Mouse (Mus musculus): ENCODE measurements around the gene Smtnl2. TPM values are rescaled to one million over a fixed set of nuclear protein-coding genes. Genes with fewer than 3 reads are reported as not detected.
"Not testable (repeated sequence)": the region's sequence is repeated elsewhere in the genome, so short reads cannot be mapped to it uniquely, and the experiment has no call there.

The Smtnl2 gene
- total and polyA plus RNA-seq, 2 experiments from 2014 or later = 9.7 to 10.2 TPM

DNA sequence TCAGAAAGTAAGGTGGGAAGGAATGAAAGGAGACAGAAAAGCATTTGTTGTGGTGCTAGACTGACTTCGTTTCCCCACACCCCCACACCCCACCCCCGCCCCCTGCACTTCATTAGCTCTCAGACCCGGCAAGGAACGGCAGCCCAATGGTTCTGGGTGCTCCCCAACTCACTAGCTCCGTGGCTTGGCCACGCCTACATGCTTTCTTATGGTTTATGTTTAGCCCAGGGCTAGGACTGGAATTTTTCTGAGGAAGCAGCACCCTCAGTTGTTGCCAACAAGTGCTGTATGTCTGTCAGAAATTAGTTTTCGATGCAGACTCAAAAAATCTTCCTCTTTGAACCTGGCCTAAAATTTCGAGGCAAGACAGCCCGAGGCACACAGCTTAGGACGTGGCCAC lies 63.0 kb downstream of the Smtnl2 start:
- no peak for ATAC-seq

DNA sequence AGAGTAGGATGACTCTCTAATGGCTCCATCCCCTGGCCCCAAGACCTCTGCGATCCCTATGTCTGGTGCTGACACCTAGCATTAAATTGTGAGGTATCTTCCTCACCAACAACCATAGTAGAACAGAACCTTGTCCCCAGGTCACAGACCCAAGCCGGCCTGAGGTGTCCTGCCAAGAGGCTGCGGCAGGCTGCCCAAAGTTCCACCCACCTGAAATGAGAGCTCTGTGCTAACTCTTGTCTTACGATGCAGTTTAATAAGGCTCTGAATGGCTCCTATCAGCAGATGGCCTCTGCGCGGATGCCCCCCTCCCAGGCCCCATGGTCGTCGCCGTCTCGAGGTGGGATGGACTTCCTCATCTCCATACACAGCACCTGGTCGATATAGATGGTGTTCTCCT lies 67.0 kb downstream of the Smtnl2 start:
- H3K9ac ChIP-seq = no peak overlapping the region
- no peaks in the 10 kb centered on the region for H3K36me3 ChIP-seq (ENCODE audit: insufficient read depth)
- no peaks in the 10 kb centered on the region for H3K9me3 ChIP-seq (ENCODE audit: low read length)
- H3K27ac ChIP-seq (ENCODE audit: low read depth, low read length) = no peak overlapping the region
- no peak for TF ChIP-seq CTCF (IDR thresholded peaks at IDR 0.05; ENCODE audit: low read depth)
- no peak overlapping the region for H3K4me3 ChIP-seq (ENCODE audit: low read depth, low read length)
- ATAC-seq = no peak
- H3K4me2 ChIP-seq (ENCODE audit: low read depth) = no peak overlapping the region
- no peaks in the 10 kb centered on the region for H3K27me3 ChIP-seq (ENCODE audit: insufficient read depth, low read length)
- no peaks in the 10 kb centered on the region for H3K4me1 ChIP-seq (ENCODE audit: insufficient read depth)
- 89% methylated on average over 11 of the region's 11 CpGs for WGBS
- no peak for DNase-seq

More for the DNA sequence above, 63.0 kb downstream of the Smtnl2 start:
- Histone ChIP-seq H3K36me3 (ENCODE audit: insufficient read depth) (no peaks in the 10 kb centered on the region), H3K4me2 (ENCODE audit: low read depth) (no peak overlapping the region), H3K9me3 (ENCODE audit: low read length) (no peaks in the 10 kb centered on the region), H3K4me1 (ENCODE audit: insufficient read depth) (no peaks in the 10 kb centered on the region), H3K27ac (ENCODE audit: low read depth, low read length) (no peak overlapping the region), H3K9ac (no peak overlapping the region), H3K4me3 (ENCODE audit: low read depth, low read length) (no peak overlapping the region), H3K27me3 (ENCODE audit: insufficient read depth, low read length) (no peaks in the 10 kb centered on the region)
- DNase-seq = no peak
- no peak for TF ChIP-seq CTCF (IDR thresholded peaks at IDR 0.05; ENCODE audit: low read depth)
- WGBS = 57% methylated on average over 10 of the region's 10 CpGs

DNA sequence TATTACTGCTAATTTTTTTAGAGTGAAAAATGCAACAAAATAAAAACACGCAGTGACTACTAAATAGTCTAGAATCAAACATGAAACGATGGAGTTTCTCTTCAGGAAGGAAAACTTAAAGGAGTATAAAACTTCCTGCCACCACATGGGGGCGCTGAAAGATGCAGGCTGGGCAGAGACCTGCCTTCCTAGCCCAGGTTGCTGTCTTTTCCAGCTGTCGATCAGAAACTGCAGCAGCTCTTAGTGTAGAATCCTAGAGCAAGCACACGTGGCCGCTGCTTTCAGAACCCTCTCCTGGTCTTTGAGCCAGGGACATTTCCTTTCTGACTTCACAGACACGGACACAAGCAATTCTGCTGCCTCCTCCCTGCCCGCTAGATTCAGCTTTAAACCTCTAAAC lies 67.6 kb downstream of the Smtnl2 start:
- Histone ChIP-seq H3K9ac (no peak overlapping the region), H3K27me3 (ENCODE audit: insufficient read depth, low read length) (no peaks in the 10 kb centered on the region), H3K4me1 (ENCODE audit: insufficient read depth) (no peaks in the 10 kb centered on the region), H3K4me3 (ENCODE audit: low read depth, low read length) (no peak overlapping the region), H3K4me2 (ENCODE audit: low read depth) (no peak overlapping the region), H3K27ac (ENCODE audit: low read depth, low read length) (no peak overlapping the region), H3K9me3 (ENCODE audit: low read length) (no peaks in the 10 kb centered on the region), H3K36me3 (ENCODE audit: insufficient read depth) (no peaks in the 10 kb centered on the region)
- 28% methylated on average over 8 of the region's 8 CpGs for WGBS
- peak; percentile 38; the same call in 1 of the 2 replicates for ATAC-seq
- peak; percentile 66 for DNase-seq
- peak; percentile 65 for TF ChIP-seq CTCF (IDR thresholded peaks at IDR 0.05; ENCODE audit: low read depth)

DNA sequence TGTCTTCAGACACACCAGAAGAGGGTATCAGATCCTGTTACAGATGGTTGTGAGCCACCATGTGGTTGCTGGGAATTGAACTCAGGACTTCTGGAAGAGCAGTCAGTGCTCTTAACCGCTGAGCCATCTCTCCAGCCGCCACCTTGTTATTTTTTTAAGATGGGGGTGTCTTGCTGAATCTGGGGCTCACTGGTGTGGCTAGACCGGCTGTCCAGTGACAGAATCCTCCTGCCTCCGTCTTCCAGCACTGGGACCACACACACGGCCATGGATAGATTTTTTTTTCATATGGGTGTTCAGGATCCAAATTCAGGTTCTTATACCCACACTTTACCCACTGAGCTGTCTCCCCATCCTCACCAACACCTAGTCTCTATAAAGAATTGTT lies 68.3 kb downstream of the Smtnl2 start:
- H3K9ac ChIP-seq, DNase-seq: not testable (repeated sequence)

DNA sequence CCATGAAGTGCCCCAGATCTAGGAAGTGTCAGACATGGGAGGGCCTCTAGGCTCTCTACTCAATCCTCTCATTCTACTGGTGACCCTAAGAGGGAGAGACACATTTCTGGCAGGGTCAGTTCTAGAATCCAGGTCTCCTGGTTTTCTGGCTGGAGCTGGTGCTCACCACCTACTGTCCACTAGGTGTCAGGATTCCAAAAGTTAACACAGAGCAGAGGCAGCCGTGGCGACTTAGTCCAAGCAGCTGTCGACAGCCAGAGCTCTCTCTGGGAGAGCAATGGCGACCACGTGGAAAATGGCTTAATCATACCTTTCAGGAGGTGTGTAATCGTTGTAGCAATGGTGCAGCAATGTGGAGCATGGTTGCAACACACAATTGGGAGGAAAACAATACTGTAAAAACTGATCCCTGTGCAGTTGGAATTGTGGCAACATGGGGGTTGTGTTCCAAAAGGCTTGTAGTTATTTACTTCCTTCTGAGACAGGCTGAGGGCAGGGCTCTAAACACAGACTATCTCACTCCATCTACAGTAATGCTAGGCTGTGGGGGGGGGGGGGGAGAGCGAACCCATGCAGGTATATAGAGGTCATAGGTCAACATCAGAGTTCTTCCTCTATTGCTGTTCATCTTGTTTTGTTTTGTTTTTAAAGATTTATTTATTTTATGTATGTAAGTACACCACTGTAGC lies 68.8 kb downstream of the Smtnl2 start:
- DNase-seq = peak; percentile 83
- WGBS = 15% methylated on average over 7 of the region's 7 CpGs
- no peaks in the 10 kb centered on the region for H3K27me3 ChIP-seq (ENCODE audit: insufficient read depth, low read length)
- H3K27ac ChIP-seq (ENCODE audit: low read depth, low read length) = no peak overlapping the region
- H3K4me2 ChIP-seq (ENCODE audit: low read depth) = no peak overlapping the region
- no peaks in the 10 kb centered on the region for H3K36me3 ChIP-seq (ENCODE audit: insufficient read depth)
- no peaks in the 10 kb centered on the region for H3K9me3 ChIP-seq (ENCODE audit: low read length)
- H3K4me3 ChIP-seq (ENCODE audit: low read depth, low read length) = no peak overlapping the region
- no peaks in the 10 kb centered on the region for H3K4me1 ChIP-seq (ENCODE audit: insufficient read depth)
- peak; percentile 88 for ATAC-seq
- TF ChIP-seq CTCF (IDR thresholded peaks at IDR 0.05; ENCODE audit: low read depth) = peak; percentile 82
- H3K9ac ChIP-seq = no peak overlapping the region

More for the DNA sequence above, 68.3 kb downstream of the Smtnl2 start:
- not testable (repeated sequence) for H3K4me3 ChIP-seq (ENCODE audit: low read depth, low read length); H3K27me3 ChIP-seq (ENCODE audit: insufficient read depth, low read length); H3K27ac ChIP-seq (ENCODE audit: low read depth, low read length); H3K4me1 ChIP-seq (ENCODE audit: insufficient read depth); H3K4me2 ChIP-seq (ENCODE audit: low read depth); H3K9me3 ChIP-seq (ENCODE audit: low read length); H3K36me3 ChIP-seq (ENCODE audit: insufficient read depth); ATAC-seq
- WGBS = 89% methylated on average over 5 of the region's 5 CpGs

DNA sequence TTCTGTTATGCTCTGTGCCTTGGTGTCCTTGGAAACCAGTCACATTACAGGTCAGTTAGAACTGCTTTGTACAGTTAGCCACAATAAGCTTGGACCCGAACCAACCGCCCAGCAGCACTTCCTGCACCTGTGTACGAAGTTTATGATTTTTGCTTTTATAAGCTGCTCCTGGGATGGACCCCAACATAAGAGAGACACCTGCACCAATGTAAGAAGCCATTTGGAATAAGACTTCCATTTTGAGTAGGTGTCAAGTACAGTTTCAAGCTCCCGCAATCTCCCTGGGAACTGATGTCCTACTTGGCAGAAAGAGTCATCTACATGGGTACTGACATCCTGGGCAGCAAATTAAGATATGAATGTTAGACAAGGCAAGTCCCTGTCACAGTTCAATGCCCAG lies 71.8 kb downstream of the Smtnl2 start:
- H3K4me3 ChIP-seq (ENCODE audit: low read depth, low read length) = no peak overlapping the region
- H3K4me2 ChIP-seq (ENCODE audit: low read depth) = no peak overlapping the region
- H3K9me3 ChIP-seq (ENCODE audit: low read length) = no peaks in the 10 kb centered on the region
- ATAC-seq = no peak
- no peaks in the 10 kb centered on the region for H3K36me3 ChIP-seq (ENCODE audit: insufficient read depth)
- H3K4me1 ChIP-seq (ENCODE audit: insufficient read depth) = no peaks in the 10 kb centered on the region
- H3K27ac ChIP-seq (ENCODE audit: low read depth, low read length) = no peak overlapping the region
- 85% methylated on average over 4 of the region's 4 CpGs for WGBS
- H3K9ac ChIP-seq = no peak overlapping the region
- no peak for DNase-seq
- no peak for TF ChIP-seq CTCF (IDR thresholded peaks at IDR 0.05; ENCODE audit: low read depth)
- no peaks in the 10 kb centered on the region for H3K27me3 ChIP-seq (ENCODE audit: insufficient read depth, low read length)

Small RNA genes within 50 kb of the gene (microRNA-seq; reads per million reads assigned to microRNA genes)
- 0 reads per million in 2 experiments for gene Mir6338

Other genes starting within 250 kb of the Smtnl2 start
- gene Gm43951, start 204.9 kb downstream of the Smtnl2 start, total RNA-seq (2014; rRNA removed) = 3.3 and 3.6 TPM in 2 replicates
- gene Gm43951, start 204.9 kb downstream of the Smtnl2 start, polyA plus RNA-seq (2015; fragmentation: Nextera tagmentation; extraction: Ambion mirVana) = 0.33 and 0.62 TPM in 2 replicates
- 23.2 and 28.0 TPM in 2 replicates for gene 4933427D14Rik, start 204.3 kb downstream of the Smtnl2 start, total RNA-seq (2014; rRNA removed)
- 11.1 TPM in 2 replicates for gene 4933427D14Rik, start 204.3 kb downstream of the Smtnl2 start, polyA plus RNA-seq (2015; fragmentation: Nextera tagmentation; extraction: Ambion mirVana)
- 61.3 and 78.8 TPM in 2 replicates for gene Txndc17, start 204.2 kb downstream of the Smtnl2 start, total RNA-seq (2014; rRNA removed)
- 114 and 134 TPM in 2 replicates for gene Txndc17, start 204.2 kb downstream of the Smtnl2 start, polyA plus RNA-seq (2015; fragmentation: Nextera tagmentation; extraction: Ambion mirVana)
- gene Med31, start 196.1 kb downstream of the Smtnl2 start, total RNA-seq (2014; rRNA removed) = 24.1 and 33.0 TPM in 2 replicates
- 43.4 and 43.9 TPM in 2 replicates for gene Med31, start 196.1 kb downstream of the Smtnl2 start, polyA plus RNA-seq (2015; fragmentation: Nextera tagmentation; extraction: Ambion mirVana)
- gene Slc13a5, start 144.5 kb downstream of the Smtnl2 start, total RNA-seq (2014; rRNA removed) = 3.8 and 4.7 TPM in 2 replicates
- 4.0 and 4.1 TPM in 2 replicates for gene Slc13a5, start 144.5 kb downstream of the Smtnl2 start, polyA plus RNA-seq (2015; fragmentation: Nextera tagmentation; extraction: Ambion mirVana)
- gene Xaf1, start 110.1 kb downstream of the Smtnl2 start, total RNA-seq (2014; rRNA removed) = 0.77 and 3.1 TPM in 2 replicates
- 4.3 and 4.8 TPM in 2 replicates for gene Xaf1, start 110.1 kb downstream of the Smtnl2 start, polyA plus RNA-seq (2015; fragmentation: Nextera tagmentation; extraction: Ambion mirVana)
- not detected in 2 replicates for gene Fbxo39, start 97.3 kb downstream of the Smtnl2 start, total RNA-seq (2014; rRNA removed)
- gene Fbxo39, start 97.3 kb downstream of the Smtnl2 start, polyA plus RNA-seq (2015; fragmentation: Nextera tagmentation; extraction: Ambion mirVana) = not detected in 2 replicates
- 10.5 and 13.1 TPM in 2 replicates for gene Tekt1, start 49.3 kb downstream of the Smtnl2 start, total RNA-seq (2014; rRNA removed)
- gene Tekt1, start 49.3 kb downstream of the Smtnl2 start, polyA plus RNA-seq (2015; fragmentation: Nextera tagmentation; extraction: Ambion mirVana) = 8.6 and 12.4 TPM in 2 replicates
- gene Ggt6, start 23.8 kb upstream of the Smtnl2 start, total RNA-seq (2014; rRNA removed) = not detected in 2 replicates
- not detected in 2 replicates for gene Ggt6, start 23.8 kb upstream of the Smtnl2 start, polyA plus RNA-seq (2015; fragmentation: Nextera tagmentation; extraction: Ambion mirVana)
- gene Mybbp1a, start 29.6 kb upstream of the Smtnl2 start, total RNA-seq (2014; rRNA removed) = 36.9 and 38.0 TPM in 2 replicates
- 50.0 and 52.4 TPM in 2 replicates for gene Mybbp1a, start 29.6 kb upstream of the Smtnl2 start, polyA plus RNA-seq (2015; fragmentation: Nextera tagmentation; extraction: Ambion mirVana)
- 38.8 and 40.1 TPM in 2 replicates for gene Spns2, start 78.2 kb upstream of the Smtnl2 start, total RNA-seq (2014; rRNA removed)
- gene Spns2, start 78.2 kb upstream of the Smtnl2 start, polyA plus RNA-seq (2015; fragmentation: Nextera tagmentation; extraction: Ambion mirVana) = 6.5 and 6.7 TPM in 2 replicates
- 0.15 TPM in 1 of 2 replicates, not detected in the other for gene Spns3, start 138.8 kb upstream of the Smtnl2 start, total RNA-seq (2014; rRNA removed)
- gene Spns3, start 138.8 kb upstream of the Smtnl2 start, polyA plus RNA-seq (2015; fragmentation: Nextera tagmentation; extraction: Ambion mirVana) = 0.06 and 0.07 TPM in 2 replicates
- 56.4 and 61.2 TPM in 2 replicates for gene Ube2g1, start 195.6 kb upstream of the Smtnl2 start, total RNA-seq (2014; rRNA removed)
- gene Ube2g1, start 195.6 kb upstream of the Smtnl2 start, polyA plus RNA-seq (2015; fragmentation: Nextera tagmentation; extraction: Ambion mirVana) = 76.8 and 82.1 TPM in 2 replicates

Measured in forebrain, postnatal 0 days (tissue).